Mouse (Mus musculus) fat pad, adult 2 months (tissue): ENCODE results near the gene Man1b1.

Experiments used
- DNase-seq: peaks from one replicate; pipeline ENCODE4 v3.0.0-alpha.2; 2011; ENCODE audit warnings: low read depth, low spot score; ENCODE audit errors: extremely low read depth

Gene Man1b1

DNA sequence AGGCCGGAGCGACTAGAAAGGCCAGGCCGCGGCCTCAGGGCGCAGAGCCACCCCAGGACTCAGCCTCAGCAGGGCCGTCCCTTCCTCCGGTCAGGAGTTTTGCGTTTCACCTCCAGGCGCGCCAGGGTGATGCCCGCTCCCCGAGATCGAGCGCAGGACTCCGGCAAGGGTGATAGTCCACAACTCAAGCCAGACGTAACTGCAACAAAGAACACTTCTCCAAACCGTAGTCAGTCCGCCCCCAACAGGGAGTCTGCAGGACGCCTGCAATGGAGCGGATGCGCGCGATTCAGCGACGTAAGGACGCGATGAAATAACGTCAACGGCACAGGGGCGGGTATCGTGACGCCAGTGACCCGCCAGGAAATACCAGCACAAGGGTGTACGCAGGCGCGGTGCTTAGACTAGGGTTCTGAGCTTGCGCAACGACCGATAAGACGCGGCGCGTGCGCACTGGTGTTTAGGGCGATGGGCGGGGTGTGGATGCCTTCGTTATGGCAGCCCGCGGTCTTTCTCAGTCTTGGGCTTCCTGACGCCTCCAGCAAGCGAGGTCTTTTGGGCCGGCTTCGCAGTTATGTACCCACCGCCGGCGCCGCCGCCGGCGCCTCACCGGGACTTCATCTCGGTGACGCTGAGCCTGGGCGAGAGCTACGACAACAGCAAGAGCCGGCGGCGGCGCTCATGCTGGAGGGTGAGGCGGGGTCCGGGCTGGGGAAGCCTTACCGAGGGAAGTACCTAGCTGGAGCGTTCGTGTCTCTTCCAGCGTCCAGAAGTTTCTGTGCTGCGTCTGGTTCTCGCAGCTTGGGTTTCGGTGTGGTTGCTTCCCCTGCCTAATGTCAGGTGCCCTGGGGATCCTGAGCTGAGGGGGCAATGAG lies at the start of gene Man1b1:
Gene Man1b1, plus strand, starts transcription at position 53 of the 875 bp plus-strand sequence.
- peak; percentile 82 for DNase-seq

DNA sequence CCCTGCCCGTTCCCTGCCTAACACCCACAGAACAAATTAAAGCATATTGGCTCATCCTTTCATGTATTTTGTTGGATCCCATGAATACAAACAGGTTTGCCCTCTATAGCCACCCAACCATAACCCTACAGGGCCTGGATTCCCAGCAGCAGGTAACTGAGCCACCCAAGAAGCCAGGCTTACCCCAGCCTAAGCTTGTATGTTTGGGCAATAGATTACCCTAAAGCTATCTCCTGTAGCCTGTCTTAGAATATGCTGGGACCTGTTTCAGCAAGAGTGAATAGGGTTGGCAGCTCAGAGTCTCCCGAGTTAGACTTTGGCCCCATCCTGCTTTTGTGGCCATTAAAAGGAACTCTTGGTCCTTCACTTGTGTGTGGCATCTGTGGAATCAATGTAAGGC lies 46.6 kb upstream of the Man1b1 start:
- DNase-seq, result peak; percentile 95

DNA sequence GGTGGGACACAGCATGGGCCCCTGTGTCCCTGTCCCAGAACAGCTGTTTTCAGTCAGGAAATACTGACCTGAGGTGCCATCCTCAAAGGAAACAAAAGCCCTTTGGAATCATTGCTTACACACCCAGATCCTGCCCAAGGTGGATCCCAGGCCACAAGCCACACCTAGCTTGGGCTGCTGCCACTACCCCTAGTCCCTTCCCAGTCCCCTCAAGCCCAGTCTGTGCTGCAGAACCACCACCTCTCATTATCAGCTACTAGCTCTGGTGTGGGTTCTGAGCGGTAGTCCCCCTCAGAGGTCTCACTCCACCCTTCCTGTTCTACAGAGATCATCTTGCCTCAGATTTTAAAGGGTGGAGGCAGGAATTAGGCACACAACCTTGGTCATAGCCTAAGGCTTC lies 45.8 kb upstream of the Man1b1 start:
- DNase-seq, result no peak

DNA sequence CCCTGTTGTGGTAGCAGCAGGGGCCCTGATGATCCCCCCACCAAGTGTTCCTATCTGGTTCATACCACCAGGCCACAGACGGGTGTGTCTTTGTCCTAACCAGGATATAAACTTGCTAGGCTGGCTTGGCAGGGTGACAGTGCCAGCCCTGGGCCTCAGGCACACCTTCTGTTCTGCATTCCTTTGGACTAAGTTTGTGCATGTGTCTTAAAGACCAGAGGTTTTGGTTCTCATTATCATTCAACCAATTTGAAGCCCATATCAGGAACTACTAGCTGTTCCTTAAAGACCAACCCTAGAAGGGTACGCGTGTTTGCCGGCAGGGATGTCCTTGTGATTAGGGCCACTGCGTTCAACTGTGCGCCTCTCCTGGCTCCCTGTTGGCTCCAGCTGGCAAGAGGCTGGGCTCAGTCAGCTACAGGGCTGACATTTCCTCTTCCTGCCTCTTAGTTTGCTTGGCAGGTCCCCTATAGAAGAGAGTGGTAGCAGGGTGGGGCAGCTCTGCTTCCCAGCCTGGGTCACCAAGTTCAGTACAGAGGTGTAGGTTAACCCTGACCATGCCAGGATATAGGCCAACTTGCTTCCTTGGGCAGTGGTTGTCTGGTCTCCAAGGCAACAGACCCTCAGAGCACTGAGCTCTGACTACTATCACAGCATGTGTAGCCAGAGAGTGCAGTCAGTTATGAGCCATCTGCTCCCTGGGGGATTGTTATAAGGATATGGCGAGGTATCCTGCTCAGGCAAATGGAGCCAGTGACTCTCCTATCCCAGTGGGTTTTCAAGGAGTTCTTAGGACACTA lies 45.1 kb upstream of the Man1b1 start:
- peak; percentile 68 for DNase-seq

DNA sequence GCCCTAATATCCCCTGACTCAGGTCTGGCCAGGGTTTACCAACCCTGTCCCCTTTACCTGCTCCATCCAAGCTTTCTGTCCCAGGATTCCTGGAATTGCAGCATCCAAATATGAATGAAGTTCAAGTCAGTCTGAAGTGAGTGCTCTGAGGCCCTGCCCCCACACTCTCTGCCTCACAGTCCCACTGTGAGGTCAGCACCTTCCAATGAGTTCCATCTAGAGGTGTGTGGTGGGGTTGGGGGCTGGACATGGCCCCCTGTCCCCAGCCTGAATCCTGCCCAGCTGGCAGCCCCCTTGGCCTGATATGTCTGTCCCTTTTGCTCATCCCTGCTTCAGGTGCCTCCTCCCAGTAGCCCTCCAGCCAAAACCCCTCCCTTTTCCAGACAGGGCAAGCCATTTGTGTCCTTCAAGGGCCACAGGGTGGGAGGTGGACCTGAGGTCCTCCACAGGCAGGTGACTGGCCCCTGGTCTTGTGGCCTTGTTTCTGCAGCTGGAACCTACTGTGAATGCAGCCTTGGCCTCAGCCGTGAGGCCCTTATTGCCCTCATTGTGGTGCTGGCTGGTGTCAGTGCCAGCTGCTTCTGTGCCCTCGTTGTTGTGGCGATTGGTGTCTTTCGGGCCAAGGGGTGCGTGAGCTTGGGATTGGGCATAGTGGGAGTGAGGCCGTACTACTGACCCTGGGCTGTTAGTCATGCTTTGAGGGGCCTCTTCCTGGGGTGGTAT lies 44.0 kb upstream of the Man1b1 start, which contains the start of gene Tmem210:
Gene Tmem210, plus strand, starts transcription at position 219 of the 723 bp plus-strand sequence.
- DNase-seq, result no peak

DNA sequence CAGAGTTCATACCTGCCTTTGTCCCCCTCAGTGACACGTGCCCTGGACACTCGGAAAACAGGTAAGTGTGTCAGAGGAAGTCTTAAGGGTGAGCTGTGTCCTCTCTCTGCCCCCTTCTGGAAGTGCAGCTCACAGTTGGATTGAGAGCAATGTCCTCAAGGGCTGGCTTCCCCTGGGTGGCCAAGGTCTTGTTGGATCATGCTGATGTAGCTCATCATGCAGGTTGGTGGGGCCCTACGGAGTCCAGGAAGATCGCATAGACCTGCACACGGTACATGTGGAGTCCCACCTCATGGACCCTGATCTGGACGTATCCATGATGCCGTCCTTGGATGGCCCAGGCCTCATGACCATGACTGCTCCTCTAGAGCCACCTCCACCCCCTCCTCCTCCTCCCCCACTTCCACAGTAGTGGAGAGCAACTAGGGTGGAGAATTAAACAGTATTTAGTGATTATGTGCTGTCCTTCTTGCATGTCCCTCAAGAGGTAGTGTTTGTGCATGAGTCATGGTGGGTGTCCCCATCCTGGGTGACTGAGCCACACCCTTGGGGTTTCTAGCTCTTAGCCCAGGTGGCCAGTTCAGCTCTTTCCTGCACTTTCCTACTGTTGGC lies 43.3 kb upstream of the Man1b1 start:
- no peak for DNase-seq

DNA sequence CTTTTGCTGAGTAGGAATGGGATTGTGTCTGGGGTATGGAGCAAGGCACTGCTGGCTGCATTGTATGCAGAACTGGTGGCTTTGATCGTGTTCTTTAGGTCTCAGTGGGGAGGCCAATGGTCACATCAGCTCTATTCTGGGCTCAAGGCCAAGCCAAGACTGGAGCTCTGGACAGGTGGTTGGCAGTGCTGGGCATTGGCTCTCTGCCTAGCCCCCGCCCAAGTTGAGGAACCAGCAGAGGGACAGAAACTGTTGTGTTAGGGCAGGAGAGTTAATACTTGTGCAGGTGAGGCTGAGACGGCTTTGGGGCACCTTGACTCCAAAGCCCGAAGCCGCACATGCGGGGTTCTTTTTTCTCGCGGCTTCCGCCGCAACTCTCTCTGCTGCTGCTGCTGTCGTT lies 42.5 kb upstream of the Man1b1 start, which contains the start of gene Lrrc26:
Gene Lrrc26, plus strand, starts transcription at position 265 of the 400 bp plus-strand sequence.
- DNase-seq, result no peak

DNA sequence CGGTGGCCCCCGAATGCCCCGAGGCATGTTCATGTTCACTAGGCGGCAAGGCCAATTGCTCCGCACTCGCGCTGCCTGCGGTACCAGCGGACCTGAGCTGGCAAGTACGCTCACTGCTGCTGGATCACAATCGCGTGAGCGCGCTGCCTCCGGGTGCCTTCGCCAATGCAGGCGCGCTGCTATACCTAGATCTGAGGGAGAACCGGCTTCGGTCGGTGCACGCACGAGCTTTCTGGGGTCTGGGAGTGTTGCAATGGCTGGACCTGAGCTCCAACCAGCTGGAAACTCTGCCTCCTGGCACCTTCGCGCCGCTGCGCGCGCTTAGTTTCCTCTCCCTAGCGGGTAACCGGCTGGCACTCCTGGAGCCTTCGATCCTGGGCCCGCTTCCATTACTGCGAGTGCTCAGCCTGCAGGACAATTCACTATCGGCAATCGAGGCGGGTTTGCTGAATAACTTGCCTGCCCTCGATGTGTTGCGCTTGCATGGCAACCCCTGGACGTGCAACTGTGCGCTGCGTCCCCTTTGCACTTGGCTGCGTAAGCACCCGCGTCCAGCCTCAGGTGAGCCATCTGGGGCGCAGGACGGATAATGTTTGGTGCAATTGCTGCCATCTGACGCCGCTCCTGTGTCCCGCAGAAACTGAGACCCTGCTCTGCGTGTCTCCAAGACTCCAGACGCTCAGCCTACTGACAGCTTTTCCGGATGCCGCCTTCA lies 41.9 kb upstream of the Man1b1 start:
- DNase-seq, result no peak

DNA sequence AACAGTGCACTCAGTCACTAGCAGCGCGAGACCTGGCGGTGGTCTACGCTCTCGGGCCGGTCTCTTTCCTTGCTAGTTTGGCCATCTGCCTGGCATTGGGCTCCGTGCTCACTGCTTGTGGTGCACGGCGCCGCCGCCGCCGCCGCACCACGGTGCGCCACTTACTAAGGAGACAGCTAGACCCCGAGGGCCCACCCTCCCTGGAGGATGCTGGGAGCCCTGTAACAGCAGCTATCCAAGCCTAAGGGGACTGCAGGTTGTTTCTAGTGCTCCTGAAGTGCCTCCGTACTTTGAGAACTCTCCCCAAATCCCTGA lies 41.4 kb upstream of the Man1b1 start:
- DNase-seq, result no peak

DNA sequence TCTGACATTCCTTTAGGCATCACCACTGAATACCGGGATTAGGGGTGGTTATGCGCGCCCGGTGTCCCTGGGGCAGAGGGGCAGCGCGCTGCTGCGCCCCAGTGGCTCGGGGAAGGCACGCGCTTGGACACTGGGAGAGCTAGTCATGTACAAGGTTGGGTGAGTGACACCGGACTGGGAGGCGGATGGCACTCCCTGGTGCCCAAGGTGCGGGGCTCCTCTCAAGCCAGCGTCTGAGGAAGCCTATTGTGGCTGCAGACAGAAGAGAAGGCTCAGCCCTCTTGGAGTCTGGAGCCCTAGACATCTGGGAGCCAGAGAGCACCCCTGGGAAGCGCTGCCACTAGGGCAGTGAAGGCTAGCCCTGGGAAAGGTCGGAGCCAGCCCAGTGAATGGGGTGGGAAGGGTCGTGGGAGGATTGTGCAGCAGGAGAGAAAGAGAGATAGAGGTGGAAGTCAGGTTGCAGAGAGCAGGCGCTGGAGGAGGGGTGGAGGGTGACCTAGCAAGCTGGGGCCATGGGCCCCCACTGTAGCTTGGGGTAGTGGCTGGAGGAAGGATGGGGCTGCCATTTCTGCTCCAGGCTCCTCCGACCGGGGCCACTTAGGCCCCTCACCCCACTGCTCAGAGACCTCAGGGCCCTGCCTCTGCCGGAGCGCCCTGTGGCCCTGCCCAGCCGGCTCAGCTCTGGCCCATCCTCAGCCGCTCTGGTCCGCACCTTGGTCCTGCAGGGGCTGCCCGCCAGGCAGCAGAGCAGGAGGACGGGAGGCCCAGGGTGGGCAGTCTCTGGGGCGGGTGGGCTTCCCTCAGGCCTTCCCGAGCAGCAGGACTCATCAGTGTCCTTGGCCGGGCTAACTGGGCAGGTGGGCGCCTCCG lies 40.7 kb upstream of the Man1b1 start:
- DNase-seq, result no peak

DNA sequence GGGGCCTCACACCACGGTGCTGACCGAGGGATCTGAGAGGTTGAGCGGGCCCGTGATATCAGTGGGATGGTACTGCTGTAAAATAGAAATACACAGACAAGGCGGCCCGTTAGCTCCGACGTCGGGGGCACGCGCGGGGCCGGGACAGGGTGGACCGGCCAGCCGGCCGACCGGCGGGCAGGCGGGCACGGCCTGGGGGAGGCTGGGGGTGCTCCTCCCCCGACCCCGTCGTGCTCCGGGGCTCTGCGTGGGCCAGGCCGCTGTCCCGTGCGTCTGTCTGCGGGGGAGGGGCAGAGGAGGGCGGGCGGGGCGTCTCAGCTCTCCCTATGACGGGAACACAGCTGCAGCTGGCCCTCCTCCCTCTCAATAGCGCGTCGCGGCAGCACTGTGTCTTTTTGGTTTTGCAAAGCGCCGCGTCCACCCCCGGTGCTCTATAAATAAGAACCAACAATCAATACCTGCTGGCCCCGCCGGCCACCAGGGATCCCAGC lies 40.0 kb upstream of the Man1b1 start:
- DNase-seq, result no peak

DNA sequence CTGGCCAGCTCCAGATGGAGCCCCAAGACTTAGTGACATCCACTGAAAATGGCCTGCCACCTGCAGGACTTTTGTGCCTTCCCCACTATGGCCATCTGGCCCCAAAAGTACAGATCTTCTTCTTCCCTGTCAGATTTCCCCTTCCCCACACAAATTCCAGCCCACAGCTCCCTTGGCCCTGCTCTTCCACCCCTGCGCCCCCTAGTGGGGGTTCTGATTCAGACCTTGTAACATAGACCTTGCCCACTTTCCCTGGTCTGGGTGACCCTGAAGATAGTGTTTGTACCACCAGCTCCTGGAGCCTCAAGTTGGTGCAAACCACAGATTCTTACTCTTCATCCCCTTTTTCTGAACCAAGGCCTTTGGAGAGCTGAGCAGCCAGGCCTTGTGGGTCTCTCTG lies 39.3 kb upstream of the Man1b1 start:
- DNase-seq, result no peak

DNA sequence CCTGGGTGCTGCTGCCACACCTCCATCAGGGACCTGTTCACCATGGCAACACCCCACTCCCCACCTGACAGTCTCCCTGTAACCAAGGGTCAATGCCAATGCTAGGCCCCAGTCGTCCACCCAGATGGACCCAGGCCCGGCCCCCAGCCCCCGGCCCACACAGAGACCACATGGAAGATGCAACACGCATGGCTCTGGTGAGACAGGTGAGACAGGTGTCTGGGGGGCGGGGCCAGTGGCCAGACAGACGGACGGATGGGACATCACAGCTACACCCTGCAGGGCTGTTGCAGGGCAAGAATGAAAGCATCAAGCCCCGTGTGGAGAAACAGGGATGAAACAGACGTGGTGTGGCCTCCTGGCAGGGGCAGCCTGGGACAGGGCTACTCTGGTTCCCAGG lies 38.4 kb upstream of the Man1b1 start:
- DNase-seq, result no peak

DNA sequence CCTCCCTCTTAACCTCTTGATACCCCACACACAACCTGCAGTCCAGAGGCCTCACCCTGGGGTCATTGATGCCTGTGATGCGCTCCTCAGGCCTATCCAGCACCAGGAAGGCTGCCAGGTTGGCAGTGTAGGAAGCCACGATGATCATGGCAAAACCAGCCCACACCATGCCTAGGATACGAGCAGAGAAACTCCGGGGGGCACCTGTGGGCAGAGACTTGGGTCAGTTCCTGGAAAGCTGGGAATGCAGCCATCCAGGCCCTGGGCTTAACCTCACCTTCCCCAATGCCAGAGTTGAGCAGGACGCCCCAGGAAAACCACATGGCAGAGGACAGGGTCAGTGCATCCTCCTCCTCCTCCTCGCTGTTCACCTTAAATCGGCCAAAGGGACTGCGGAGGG lies 35.0 kb upstream of the Man1b1 start:
- DNase-seq, result no peak

DNA sequence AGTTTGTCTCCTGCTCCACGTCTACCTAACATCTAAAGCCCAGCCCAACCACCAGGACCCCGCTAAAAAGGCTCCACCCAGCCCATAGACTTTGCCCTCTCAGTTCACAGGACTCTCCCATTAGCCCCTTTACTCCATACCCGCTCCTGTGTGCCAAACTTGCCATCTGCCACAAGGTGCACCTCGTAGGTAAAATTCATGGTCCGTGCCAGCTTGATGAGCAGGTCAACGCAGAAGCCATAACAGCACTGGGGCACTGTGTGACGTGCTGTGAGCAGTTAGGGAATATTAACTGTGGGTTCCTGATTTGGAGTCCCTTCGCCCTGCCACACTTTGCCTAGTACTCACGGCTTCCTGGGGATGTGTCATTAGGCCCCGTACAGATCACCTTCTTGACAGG lies 34.1 kb upstream of the Man1b1 start:
- no peak for DNase-seq

DNA sequence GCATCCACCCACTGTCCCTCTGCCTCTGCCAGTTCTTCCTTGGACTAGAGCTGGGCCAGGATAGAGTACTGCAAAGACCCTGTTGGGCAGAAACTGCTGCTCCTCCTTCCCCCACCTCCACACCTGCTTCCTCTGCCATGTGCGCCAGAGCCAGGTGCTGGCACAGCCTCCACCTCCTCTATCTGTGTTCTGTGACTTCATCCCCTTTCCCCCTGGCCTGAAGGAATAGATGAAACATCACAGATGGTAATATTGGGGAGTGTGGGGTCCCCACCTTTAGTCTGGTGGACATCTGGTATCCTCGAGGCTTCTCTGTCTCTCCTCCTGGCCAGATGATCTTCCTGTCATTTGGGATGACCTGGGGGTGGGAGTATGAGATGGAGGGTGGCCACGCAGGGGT lies 28.7 kb upstream of the Man1b1 start:
- DNase-seq, result no peak

DNA sequence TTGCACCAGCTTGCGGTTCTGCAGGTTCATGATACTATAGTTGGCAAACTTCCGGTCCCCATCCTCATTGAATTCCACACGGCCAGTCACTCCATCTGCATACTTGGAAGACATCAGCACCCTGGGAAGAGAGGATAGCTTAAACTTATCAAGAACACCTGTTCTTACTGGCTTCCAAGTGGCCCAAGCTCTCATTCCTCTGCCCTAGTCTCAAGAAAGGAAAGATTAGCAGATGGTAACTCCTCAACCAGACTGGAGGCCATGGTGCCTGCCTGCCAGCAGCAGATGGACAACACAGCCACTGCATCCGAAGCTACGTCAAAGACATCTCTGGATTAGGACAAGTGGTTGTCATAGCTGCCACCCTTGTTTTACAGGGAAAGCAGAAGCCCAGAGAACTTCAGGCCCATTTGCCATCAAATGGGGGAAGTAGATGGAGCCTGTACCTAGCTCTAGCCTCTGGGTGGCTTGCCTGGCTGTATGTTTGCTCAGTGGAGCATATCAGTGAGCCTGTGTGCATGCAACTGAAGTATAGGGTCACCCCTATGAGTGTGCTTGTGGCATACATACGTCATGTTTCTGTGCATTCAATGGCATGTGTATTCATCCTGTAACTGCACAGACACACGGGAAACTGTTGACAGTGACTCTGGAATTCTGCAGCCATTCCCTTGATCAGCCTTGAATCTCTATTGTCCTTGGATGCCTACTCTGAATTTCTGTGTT lies 28.0 kb upstream of the Man1b1 start:
- DNase-seq, result no peak

DNA sequence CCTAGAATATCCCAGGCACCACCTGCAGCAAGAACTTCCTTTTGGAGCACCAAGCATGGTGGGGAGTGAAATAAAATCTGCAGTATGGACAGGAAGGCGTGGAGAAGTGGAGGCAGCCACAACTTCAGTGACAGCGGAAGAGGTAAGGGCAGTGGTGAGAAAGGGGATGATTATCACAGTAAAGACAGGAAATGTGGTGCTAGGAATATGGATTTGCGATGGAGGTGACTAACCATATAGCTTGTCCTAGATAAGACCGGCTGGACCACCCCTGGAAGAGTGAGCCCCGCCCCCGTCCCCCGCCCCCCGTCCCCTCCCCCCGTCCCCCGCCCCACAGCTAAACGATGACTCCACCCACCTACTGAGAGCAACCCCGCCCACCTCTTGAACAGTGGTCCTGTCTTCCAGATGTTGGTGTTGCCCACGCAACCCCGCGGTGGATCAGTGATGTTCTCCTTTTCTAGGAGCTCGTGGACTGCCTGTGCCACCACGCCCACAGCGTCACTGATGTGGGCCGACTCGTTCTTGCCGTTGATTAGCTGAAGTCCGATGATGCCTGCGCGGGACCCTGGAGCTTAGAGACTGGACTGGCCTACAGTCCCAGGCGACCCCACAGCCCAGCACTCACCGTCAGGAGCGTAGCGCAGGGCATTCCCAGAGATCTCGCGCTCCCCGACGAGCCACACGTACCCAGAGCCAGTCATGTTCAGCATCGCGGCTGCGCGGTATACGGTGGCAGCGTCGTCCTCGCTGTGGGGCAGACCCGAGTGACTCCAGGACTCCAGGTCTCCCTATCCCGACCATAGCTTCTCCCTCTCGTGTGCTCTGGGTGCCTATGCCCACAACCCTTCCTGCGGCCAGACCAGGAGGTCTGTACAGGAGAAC lies 27.2 kb upstream of the Man1b1 start:
- DNase-seq, result no peak
